Comparison of ENCODE assay signal across 23 mouse cellular contexts in the genomic region with DNA sequence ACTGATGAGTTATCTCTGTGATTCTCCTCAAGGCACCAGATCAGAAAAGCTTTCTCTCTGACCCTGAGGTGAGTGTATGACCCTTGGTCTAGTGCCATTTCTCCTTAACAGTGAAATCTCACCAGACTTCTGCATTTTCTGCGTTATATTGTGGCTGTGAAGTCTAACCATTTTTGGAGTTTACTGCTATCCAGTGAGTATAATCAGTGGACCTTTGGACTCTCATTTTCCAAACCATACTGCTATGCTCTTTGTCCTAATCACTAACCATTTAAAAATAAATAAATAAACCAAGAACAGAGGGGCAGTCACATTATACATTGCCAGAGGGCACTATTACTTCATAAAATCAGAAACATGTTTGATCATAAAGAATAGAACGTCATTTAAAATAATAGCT. TPM values are rescaled to one million over a fixed set of nuclear protein-coding genes. Genes with fewer than 3 reads are reported as not detected.
DNase-seq lines count a peak whose midpoint lies in the region; ATAC-seq and TF ChIP-seq lines count a peak whose summit lies in the region.
"Had no signal": no experiment of that assay in that cellular context is flagged by ENCODE, and none has a peak within 500 bp of the region (broad histone marks: within the 10 kb centered on the region; RNA-seq: fewer than 3 reads in every experiment).

No protein-coding gene starts in this region.

- no peak for TF ChIP-seq CTCF in liver, postnatal 0 days (IDR thresholded peaks at IDR 0.05; ENCODE audit: low read depth)
- no peak for TF ChIP-seq CTCF in intestine, postnatal 0 days (IDR thresholded peaks at IDR 0.05; ENCODE audit: low read depth)

- H3K36me3 ChIP-seq in liver, postnatal 0 days (replicated peaks; ENCODE audit: insufficient read depth, low read length): no peaks in the 10 kb centered on the region
- H3K36me3 ChIP-seq in liver, embryonic 11.5 days (ENCODE audit: control insufficient read depth, insufficient read depth, low read length): no peaks in the 10 kb centered on the region
- H3K36me3 ChIP-seq in intestine, embryonic 15.5 days: no peaks in the 10 kb centered on the region
- H3K36me3 ChIP-seq in intestine, embryonic 16.5 days (ENCODE audit: control insufficient read depth, insufficient read depth, low read length): no peaks in the 10 kb centered on the region
- H3K36me3 ChIP-seq in intestine, postnatal 0 days (ENCODE audit: control insufficient read depth, insufficient read depth): no peaks in the 10 kb centered on the region
- H3K36me3 ChIP-seq in forebrain, embryonic 13.5 days (ENCODE audit: poor library complexity, severe bottlenecking): no peaks in the 10 kb centered on the region
- H3K36me3 ChIP-seq: G1E had no signal

- H3K9ac ChIP-seq in liver, postnatal 0 days (replicated peaks): no peak overlapping the region
- H3K9ac ChIP-seq in liver, embryonic 11.5 days (ENCODE audit: low read depth, low read length): no peak overlapping the region
- no peak overlapping the region for H3K9ac ChIP-seq in intestine, embryonic 15.5 days
- no peak overlapping the region for H3K9ac ChIP-seq in intestine, embryonic 16.5 days (ENCODE audit: low read depth, low read length)
- no peak overlapping the region for H3K9ac ChIP-seq in intestine, postnatal 0 days (ENCODE audit: low read depth, low read length)
- H3K9ac ChIP-seq in forebrain, embryonic 13.5 days: no peak overlapping the region

- H3K4me1 ChIP-seq in liver, postnatal 0 days (ENCODE audit: insufficient read depth): 0 out of 2 replicates have a peak, but pooled peaks cover 2% of the 10 kb centered on the region
- no peaks in the 10 kb centered on the region; the same call in 1 of the 2 replicates for H3K4me1 ChIP-seq in liver, embryonic 11.5 days (replicated peaks; ENCODE audit: control insufficient read depth, insufficient read depth, low read length)
- no peaks in the 10 kb centered on the region for H3K4me1 ChIP-seq in intestine, embryonic 15.5 days (replicated peaks)
- 0 out of 2 replicates have a peak, but pooled peaks cover 3% of the 10 kb centered on the region for H3K4me1 ChIP-seq in intestine, embryonic 16.5 days (ENCODE audit: control insufficient read depth, insufficient read depth, low read length)
- no peaks in the 10 kb centered on the region for H3K4me1 ChIP-seq in intestine, postnatal 0 days (replicated peaks; ENCODE audit: control insufficient read depth, insufficient read depth, low read length)
- H3K4me1 ChIP-seq in forebrain, embryonic 13.5 days: no peaks in the 10 kb centered on the region

- DNase-seq in liver, postnatal 0 days: no peak
- DNase-seq in liver, embryonic 11.5 days (ENCODE audit: low spot score): no peak
- no peak for DNase-seq in neural tube, embryonic 10.5 days (ENCODE audit: extremely low spot score, low spot score)
- no peak for DNase-seq in spleen, postnatal 36 days (ENCODE audit: low spot score in 2 of 2)
- DNase-seq: adrenal gland, adult 2 months; adrenal gland, adult 8-10 months; adrenal gland, postnatal 10 days; adrenal gland, postnatal 14 days; adrenal gland, postnatal 25 days; adrenal gland, postnatal 36 days; B cell, adult 2 months; cerebellum, adult 11 months; cerebellum, adult 11-12 months had no signal

- H3K4me2 ChIP-seq in liver, postnatal 0 days (ENCODE audit: low read depth, low read length): no peak overlapping the region
- no peak overlapping the region for H3K4me2 ChIP-seq in liver, embryonic 11.5 days
- H3K4me2 ChIP-seq in intestine, embryonic 15.5 days (replicated peaks): no peak overlapping the region
- H3K4me2 ChIP-seq in intestine, embryonic 16.5 days (ENCODE audit: low read depth, low read length): no peak overlapping the region
- no peak overlapping the region for H3K4me2 ChIP-seq in intestine, postnatal 0 days (replicated peaks; ENCODE audit: low read depth)
- no peak overlapping the region for H3K4me2 ChIP-seq in forebrain, embryonic 13.5 days

- no peak overlapping the region for H3K27ac ChIP-seq in liver, postnatal 0 days (ENCODE audit: low read depth)
- H3K27ac ChIP-seq in liver, embryonic 11.5 days (ENCODE audit: low read depth, low read length): no peak overlapping the region
- H3K27ac ChIP-seq in intestine, embryonic 15.5 days: no peak overlapping the region
- no peak overlapping the region for H3K27ac ChIP-seq in intestine, embryonic 16.5 days (ENCODE audit: low read length)
- H3K27ac ChIP-seq in intestine, postnatal 0 days (ENCODE audit: low read depth, low read length): no peak overlapping the region
- no peak overlapping the region for H3K27ac ChIP-seq in forebrain, embryonic 13.5 days

- WGBS in liver, postnatal 0 days (ENCODE audit: insufficient replicate concordance): 65% methylated on average over 2 of the region's 2 CpGs
- 78% methylated on average over 2 of the region's 2 CpGs for WGBS in liver, embryonic 11.5 days
- WGBS in intestine, embryonic 15.5 days: 62% methylated on average over 2 of the region's 2 CpGs
- 65% methylated on average over 2 of the region's 2 CpGs for WGBS in intestine, embryonic 16.5 days
- WGBS in intestine, postnatal 0 days: 38% methylated on average over 2 of the region's 2 CpGs
- WGBS in forebrain, embryonic 13.5 days: 89% methylated on average over 2 of the region's 2 CpGs

- ATAC-seq in liver, postnatal 0 days: peak; percentile 50
- no peak for ATAC-seq in liver, embryonic 11.5 days (replicated peaks; ENCODE audit: low FRiP score)
- ATAC-seq in intestine, embryonic 15.5 days: peak; percentile 68
- peak; percentile 87 for ATAC-seq in intestine, embryonic 16.5 days
- peak; percentile 38 for ATAC-seq in intestine, postnatal 0 days
- ATAC-seq in forebrain, embryonic 13.5 days: no peak
- ATAC-seq: activated CD4-positive, CD25-positive, alpha-beta regulatory T cell, adult 4 months; CD4-positive, CD25-positive, alpha-beta regulatory T cell, adult 4 months; Patski had no signal

- H3K9me3 ChIP-seq in liver, postnatal 0 days (ENCODE audit: low read length): no peaks in the 10 kb centered on the region
- no peaks in the 10 kb centered on the region for H3K9me3 ChIP-seq in liver, embryonic 11.5 days (ENCODE audit: control insufficient read depth, low read length)
- no peaks in the 10 kb centered on the region for H3K9me3 ChIP-seq in intestine, embryonic 15.5 days
- no peaks in the 10 kb centered on the region for H3K9me3 ChIP-seq in intestine, embryonic 16.5 days (ENCODE audit: control insufficient read depth, low read length)
- H3K9me3 ChIP-seq in intestine, postnatal 0 days (ENCODE audit: control insufficient read depth): no peaks in the 10 kb centered on the region
- no peaks in the 10 kb centered on the region for H3K9me3 ChIP-seq in forebrain, embryonic 13.5 days (replicated peaks)
- H3K9me3 ChIP-seq: G1E had no signal

- no peaks in the 10 kb centered on the region for H3K27me3 ChIP-seq in liver, postnatal 0 days (ENCODE audit: insufficient read depth, low read length)
- H3K27me3 ChIP-seq in liver, embryonic 11.5 days (replicated peaks; ENCODE audit: control insufficient read depth, insufficient read depth, low read length): no peaks in the 10 kb centered on the region
- no peaks in the 10 kb centered on the region for H3K27me3 ChIP-seq in intestine, embryonic 15.5 days (replicated peaks)
- no peaks in the 10 kb centered on the region for H3K27me3 ChIP-seq in intestine, embryonic 16.5 days (replicated peaks; ENCODE audit: control insufficient read depth, insufficient read depth, low read length)
- H3K27me3 ChIP-seq in intestine, postnatal 0 days (replicated peaks; ENCODE audit: control insufficient read depth, insufficient read depth, low read length): no peaks in the 10 kb centered on the region
- H3K27me3 ChIP-seq in forebrain, embryonic 13.5 days: no peaks in the 10 kb centered on the region
- H3K27me3 ChIP-seq: CH12.LX, Patski had no signal

- no peak for TF ChIP-seq EP300 in liver, postnatal 0 days (IDR thresholded peaks at IDR 0.05; ENCODE audit: low read depth)

- no peak overlapping the region for H3K4me3 ChIP-seq in liver, postnatal 0 days (ENCODE audit: low read depth, low read length)
- H3K4me3 ChIP-seq in liver, embryonic 11.5 days (ENCODE audit: low read depth, low read length): no peak overlapping the region
- no peak overlapping the region for H3K4me3 ChIP-seq in intestine, embryonic 15.5 days (replicated peaks)
- no peak overlapping the region for H3K4me3 ChIP-seq in intestine, embryonic 16.5 days (ENCODE audit: low read length)
- no peak overlapping the region for H3K4me3 ChIP-seq in intestine, postnatal 0 days (ENCODE audit: low read depth, low read length)
- no peak overlapping the region for H3K4me3 ChIP-seq in forebrain, embryonic 13.5 days

RNA-seq across cellular contexts. Expression of a gene that starts 53.8 kb away (rescaled TPM):
- not detected in 2 replicates for polyA plus RNA-seq in liver, postnatal 0 days (2015; fragmentation: Nextera tagmentation; extraction: Ambion mirVana)
- polyA plus RNA-seq in liver, embryonic 11.5 days (2014; fragmentation: Nextera tagmentation; extraction: Ambion mirVana): 1.6 and 2.2 TPM in 2 replicates
- polyA plus RNA-seq in intestine, embryonic 15.5 days (2015; fragmentation: Nextera tagmentation; extraction: Ambion mirVana): 4.3 and 5.6 TPM in 2 replicates
- 2.2 and 3.3 TPM in 2 replicates for polyA plus RNA-seq in intestine, embryonic 16.5 days (2015; fragmentation: Nextera tagmentation; extraction: Ambion mirVana)
- polyA plus RNA-seq in intestine, postnatal 0 days (2015; fragmentation: Nextera tagmentation; extraction: Ambion mirVana): 1.4 and 1.9 TPM in 2 replicates
- polyA plus RNA-seq in forebrain, embryonic 13.5 days (2015; fragmentation: Nextera tagmentation; extraction: Ambion mirVana): 2.1 and 2.4 TPM in 2 replicates
- polyA plus RNA-seq: activated CD4-positive, CD25-positive, alpha-beta regulatory T cell, adult 4 months; C2C12; CD4-positive, CD25-positive, alpha-beta regulatory T cell, adult 4 months; G1E; Patski had no signal

Comparison
In these comparisons a context has a peak if more than half of its experiments do, and no peak if none do; other contexts are left out.
1. ATAC-seq: peak in liver, postnatal 0 days (single experiment), intestine, embryonic 15.5 days (single experiment), intestine, embryonic 16.5 days (single experiment) and intestine, postnatal 0 days (single experiment); none in liver, embryonic 11.5 days (single experiment) and forebrain, embryonic 13.5 days (single experiment).